Mouse (Mus musculus) embryonic facial prominence, embryonic 13.5 days (tissue): ENCODE results near the gene Ndufaf5. TPM values are rescaled to one million over a fixed set of nuclear protein-coding genes. Genes with fewer than 3 reads are reported as not detected.
"Not testable (repeated sequence)": the region's sequence is repeated elsewhere in the genome, so short reads cannot be mapped to it uniquely, and the experiment has no call there.

Source experiments
- ATAC-seq: fragments of 200-750 bp; cut with Nextera tagmentation; 2 replicates; pipeline ENCODE4 v1.8.0; 2017; ENCODE audit warnings: low read depth; ENCODE audit not compliant: insufficient number of reproducible peaks, insufficient read depth, low FRiP score, low TSS enrichment
- H3K27ac ChIP-seq: fragments of 300-500 bp; sonication (generic); 2 replicates; pipeline ENCODE4 v1.5.1; 2015; ENCODE audit warnings: moderate library complexity, mild to moderate bottlenecking, inconsistent platforms
- H3K27me3 ChIP-seq: fragments of 300-500 bp; sonication (generic); 2 replicates; pipeline ENCODE4 v1.6.1; 2015; ENCODE audit warnings: mild to moderate bottlenecking, inconsistent platforms
- H3K36me3 ChIP-seq: fragments of 300-500 bp; sonication (generic); 2 replicates; pipeline ENCODE4 v1.6.1; 2015; ENCODE audit warnings: mild to moderate bottlenecking, inconsistent platforms
- H3K4me1 ChIP-seq: fragments of 300-500 bp; sonication (generic); 2 replicates; pipeline ENCODE4 v1.6.1; 2015; ENCODE audit warnings: inconsistent platforms
- H3K4me2 ChIP-seq: fragments of 300-500 bp; sonication (generic); 2 replicates; pipeline ENCODE4 v1.6.1; 2015; ENCODE audit warnings: moderate library complexity, mild to moderate bottlenecking, inconsistent platforms
- H3K4me3 ChIP-seq: fragments of 300-500 bp; sonication (generic); 2 replicates; pipeline ENCODE4 v1.5.1; 2015; ENCODE audit warnings: mild to moderate bottlenecking, inconsistent platforms
- H3K9ac ChIP-seq: fragments of 300-500 bp; sonication (generic); 2 replicates; pipeline ENCODE4 v1.6.1; 2015; ENCODE audit warnings: mild to moderate bottlenecking, inconsistent platforms
- H3K9me3 ChIP-seq: fragments of 300-500 bp; sonication (generic); 2 replicates; pipeline ENCODE4 v1.6.1; 2016; ENCODE audit warnings: inconsistent platforms
- WGBS: fragments of 180-500 bp; shearing (Covaris S2); methylation state at CpG from one replicate; pipeline ENCODE4 v1.1.7; 2015; ENCODE audit warnings: mixed read lengths; 5-methylcytosine and 5-hydroxymethylcytosine counted together
- polyA plus RNA-seq: library from polyadenylated mRNA; unstranded; fragments of >200 nt; fragmentation: Nextera tagmentation; extraction: Ambion mirVana; gene quantifications from 2 replicates; pipeline ENCODE4 v1.2.1, GENCODE M21; 2015

The Ndufaf5 gene
- 32.8 and 34.0 TPM in 2 replicates for polyA plus RNA-seq

- Histone ChIP-seq H3K4me2 (peak within 1 kb of the TSS; percentile 83), H3K9me3 (no peaks in the 10 kb centered on the region), H3K9ac (peak within 1 kb of the TSS; percentile 91), H3K4me1 (peaks cover 25% of the 10 kb centered on the region), H3K4me3 (peak within 1 kb of the TSS; percentile 93), H3K27me3 (no peaks in the 10 kb centered on the region), H3K36me3 (peaks cover 22% of the 10 kb centered on the region), H3K27ac (peak within 1 kb of the TSS; percentile 84)
- WGBS = under 1% methylated on average over 43 of the region's 43 CpGs
- peak; percentile 97 for ATAC-seq
Observed at GRCm38 (mm10) chr2:140170127-140170802, at the start of gene Ndufaf5, which contains the start of gene Esf1. Gene Ndufaf5, plus strand, starts transcription at chr2:140170649. Gene Esf1, minus strand, starts transcription at chr2:140170564.

GRCm38 (mm10) chr2:140125516-140125915, 44.9 kb upstream of the Ndufaf5 start:
- H3K27ac ChIP-seq = no peak overlapping the region
- no peak for ATAC-seq
- H3K4me1 ChIP-seq = no peaks in the 10 kb centered on the region
- 88% methylated on average over 2 of the region's 2 CpGs for WGBS
- H3K4me3 ChIP-seq = no peak overlapping the region
- no peak overlapping the region for H3K4me2 ChIP-seq
- peaks cover 71% of the 10 kb centered on the region for H3K36me3 ChIP-seq
- no peak overlapping the region for H3K9ac ChIP-seq
- H3K27me3 ChIP-seq = no peaks in the 10 kb centered on the region
- no peaks in the 10 kb centered on the region for H3K9me3 ChIP-seq

DNA sequence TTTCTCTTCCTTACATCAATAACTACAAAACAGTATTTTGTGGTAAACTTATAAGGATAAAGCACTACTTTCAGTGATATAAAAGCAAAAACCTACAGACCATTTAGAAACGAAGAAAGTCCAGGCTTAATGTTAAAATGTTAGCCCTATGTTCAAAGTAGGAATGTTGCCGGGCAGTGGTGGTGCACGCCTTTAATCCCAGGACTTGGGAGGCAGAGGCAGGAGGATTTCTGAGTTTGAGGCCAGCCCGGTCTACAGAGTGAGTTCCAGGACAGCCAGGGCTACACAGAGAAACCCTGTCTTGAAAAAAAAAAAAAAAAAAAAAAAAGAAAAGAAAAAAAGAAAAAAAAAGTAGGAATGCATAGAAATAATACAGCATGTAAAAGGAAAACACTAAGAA, 18.7 kb upstream of the Ndufaf5 start, which contains the start of gene Gm17374:
Gene Gm17374 (plus strand): TSS at position 301 of the 400 bp plus-strand sequence.
- not testable (repeated sequence) for ATAC-seq
- peaks cover 41% of the 10 kb centered on the region for H3K36me3 ChIP-seq

DNA sequence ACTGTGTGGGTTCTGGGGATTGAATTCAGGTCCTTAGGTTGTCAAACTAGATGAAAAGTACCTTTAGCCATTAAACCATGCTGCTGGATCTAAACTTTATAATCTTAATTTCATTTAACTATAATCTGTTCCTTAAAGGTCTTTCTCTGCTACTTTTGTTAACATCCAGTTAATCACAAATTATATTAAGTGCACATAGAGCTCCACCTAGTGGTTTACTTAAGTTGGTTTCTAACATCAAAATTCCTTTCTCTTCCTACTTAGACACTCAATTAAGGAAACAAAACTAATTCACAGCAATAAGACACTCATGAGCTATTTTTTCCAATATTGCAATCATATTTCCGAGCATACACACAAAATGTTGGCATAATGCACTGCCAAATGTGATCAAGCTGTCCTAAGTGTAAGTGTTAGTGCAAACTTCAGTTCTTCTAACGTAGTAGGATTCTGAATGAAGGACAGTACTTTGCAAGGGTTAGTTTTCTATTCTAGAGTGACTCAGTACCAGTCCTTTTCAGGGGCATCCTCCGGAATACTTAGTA, 11.2 kb upstream of the Ndufaf5 start:
- no peak overlapping the region for H3K4me3 ChIP-seq
- no peaks in the 10 kb centered on the region for H3K27me3 ChIP-seq
- no peak for ATAC-seq
- H3K9me3 ChIP-seq = no peaks in the 10 kb centered on the region
- H3K9ac ChIP-seq = no peak overlapping the region
- 83% methylated on average over 3 of the region's 3 CpGs for WGBS
- peaks cover 42% of the 10 kb centered on the region for H3K36me3 ChIP-seq
- H3K4me2 ChIP-seq = no peak overlapping the region
- H3K27ac ChIP-seq = no peak overlapping the region
- H3K4me1 ChIP-seq = no peaks in the 10 kb centered on the region

More for the DNA sequence above, 18.7 kb upstream of the Ndufaf5 start, which contains the start of gene Gm17374:
- H3K9me3 ChIP-seq, H3K4me1 ChIP-seq, H3K27ac ChIP-seq, H3K4me2 ChIP-seq, H3K9ac ChIP-seq, H3K27me3 ChIP-seq, H3K4me3 ChIP-seq: not testable (repeated sequence)
- WGBS = 90% methylated on average over 4 of the region's 4 CpGs

GRCm38 (mm10) chr2:140163351-140163854, 7.0 kb upstream of the Ndufaf5 start:
- no peak for ATAC-seq

GRCm38 (mm10) chr2:140169057-140169456, 1.4 kb upstream of the Ndufaf5 start:
- ATAC-seq = no peak
- 67% methylated on average over 1 of the region's 1 CpGs for WGBS
- no peaks in the 10 kb centered on the region for H3K9me3 ChIP-seq
- H3K4me2 ChIP-seq = peak overlapping the region; percentile 83
- H3K4me3 ChIP-seq = no peak overlapping the region
- no peak overlapping the region for H3K27ac ChIP-seq
- H3K36me3 ChIP-seq = peaks cover 25% of the 10 kb centered on the region
- H3K4me1 ChIP-seq = peaks cover 25% of the 10 kb centered on the region
- H3K9ac ChIP-seq = no peak overlapping the region
- H3K27me3 ChIP-seq = no peaks in the 10 kb centered on the region

More at GRCm38 (mm10) chr2:140163351-140163854, 7.0 kb upstream of the Ndufaf5 start:
- Histone ChIP-seq H3K4me3 (no peak overlapping the region), H3K9me3 (no peaks in the 10 kb centered on the region), H3K4me2 (no peak overlapping the region), H3K27ac (no peak overlapping the region), H3K9ac (no peak overlapping the region), H3K36me3 (peaks cover 40% of the 10 kb centered on the region), H3K27me3 (no peaks in the 10 kb centered on the region), H3K4me1 (0 out of 2 replicates have a peak, but pooled peaks cover 4% of the 10 kb centered on the region)
- 96% methylated on average over 5 of the region's 5 CpGs for WGBS

DNA sequence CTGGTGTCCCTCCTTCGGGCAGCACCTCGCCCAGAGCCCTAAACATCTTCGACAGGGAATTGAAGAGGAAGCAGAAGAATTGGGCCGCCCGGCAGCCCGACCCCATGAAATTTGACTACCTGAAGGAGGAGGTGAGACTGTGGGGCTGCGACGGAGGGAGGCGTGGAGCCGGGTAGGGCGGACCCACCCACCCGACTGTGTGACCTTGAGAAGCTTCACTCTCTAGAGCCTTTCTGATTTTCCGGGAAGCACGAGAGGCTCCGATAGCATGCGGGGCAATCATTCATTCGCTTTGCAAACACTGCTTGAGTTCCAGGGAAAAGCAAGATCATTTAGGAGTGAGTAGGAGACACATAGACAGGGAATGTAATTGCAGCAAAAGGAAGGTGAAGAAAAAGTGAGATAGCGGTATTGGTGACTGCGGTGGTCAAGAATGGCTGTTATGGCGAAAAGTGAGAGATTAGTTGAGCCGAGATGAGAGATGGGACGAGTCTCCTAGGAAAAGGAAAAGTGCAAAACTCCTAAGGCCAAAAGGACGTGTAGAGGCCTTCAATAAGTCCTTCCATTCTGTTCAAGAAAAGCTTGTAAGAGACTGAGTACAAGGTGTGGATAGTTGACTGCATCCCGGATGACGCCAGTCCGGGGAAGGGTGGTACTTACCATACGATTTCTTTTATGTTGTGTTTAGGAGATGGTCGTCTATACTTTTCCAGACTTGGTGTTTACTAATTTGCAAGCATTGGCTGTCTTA, 529 bp downstream of the Ndufaf5 start:
- WGBS = 9% methylated on average over 28 of the region's 28 CpGs
- peaks cover 21% of the 10 kb centered on the region for H3K36me3 ChIP-seq
- ATAC-seq = peak; percentile 90
- peak overlapping the region; percentile 93 for H3K4me3 ChIP-seq
- H3K9ac ChIP-seq = peak overlapping the region; percentile 91
- H3K27ac ChIP-seq = peak overlapping the region; percentile 84
- no peaks in the 10 kb centered on the region for H3K27me3 ChIP-seq
- peak overlapping the region; percentile 83 for H3K4me2 ChIP-seq
- peaks cover 25% of the 10 kb centered on the region for H3K4me1 ChIP-seq
- no peaks in the 10 kb centered on the region for H3K9me3 ChIP-seq

GRCm38 (mm10) chr2:140185685-140186210, 15.3 kb downstream of the Ndufaf5 start:
- WGBS = 91% methylated on average over 3 of the region's 3 CpGs
- H3K4me1 ChIP-seq, H3K27me3 ChIP-seq, H3K9me3 ChIP-seq, H3K4me2 ChIP-seq, H3K4me3 ChIP-seq, H3K27ac ChIP-seq, ATAC-seq, H3K9ac ChIP-seq: not testable (repeated sequence)
- peaks cover 50% of the 10 kb centered on the region for H3K36me3 ChIP-seq

DNA sequence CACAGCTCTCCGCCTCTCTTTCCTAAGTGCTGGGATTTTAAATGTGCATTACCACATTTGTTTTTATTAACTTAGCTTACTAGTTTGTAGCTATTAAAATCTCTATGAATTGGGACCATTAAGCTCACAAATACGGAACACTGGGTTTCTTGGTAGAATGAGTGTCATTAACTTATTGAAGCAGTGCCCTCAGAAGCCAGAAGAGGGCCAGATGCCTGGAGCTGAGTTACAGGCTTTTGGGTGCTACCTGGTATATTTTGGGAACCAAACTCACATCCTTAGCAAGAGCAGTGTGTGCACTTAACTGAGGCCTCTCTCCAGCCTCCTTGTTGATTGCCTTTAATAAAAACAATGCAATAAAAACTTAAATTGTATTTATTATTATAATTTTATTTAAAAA, 30.3 kb downstream of the Ndufaf5 start:
- Histone ChIP-seq H3K9me3 (no peaks in the 10 kb centered on the region), H3K36me3 (peaks cover 57% of the 10 kb centered on the region), H3K4me1 (no peaks in the 10 kb centered on the region), H3K4me3 (no peak overlapping the region), H3K27ac (no peak overlapping the region), H3K4me2 (no peak overlapping the region), H3K27me3 (no peaks in the 10 kb centered on the region), H3K9ac (no peak overlapping the region)
- no peak for ATAC-seq
- WGBS = 78% methylated on average over 2 of the region's 2 CpGs

DNA sequence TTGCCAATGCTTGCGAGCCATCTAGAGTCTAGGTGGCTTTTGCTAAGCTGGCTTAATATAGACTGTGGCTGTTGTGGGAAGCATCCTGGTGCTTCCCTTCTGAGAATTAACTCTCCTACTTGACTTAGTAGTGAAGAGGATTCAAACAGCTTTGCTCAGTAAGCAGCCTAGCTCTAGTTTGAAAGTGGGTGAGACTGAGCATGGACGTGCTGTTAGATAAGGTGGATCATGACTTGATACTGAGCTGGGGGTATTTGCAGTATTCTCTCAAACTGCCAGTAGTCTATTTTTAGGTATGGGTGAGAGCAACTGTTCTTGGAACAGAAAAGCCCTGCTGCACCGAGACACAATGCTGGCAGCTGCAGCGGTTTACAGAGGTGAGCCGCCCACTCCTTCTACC, 32.1 kb downstream of the Ndufaf5 start:
- Histone ChIP-seq H3K36me3 (peaks cover 59% of the 10 kb centered on the region), H3K9me3 (no peaks in the 10 kb centered on the region), H3K4me3 (no peak overlapping the region), H3K27me3 (no peaks in the 10 kb centered on the region), H3K4me2 (no peak overlapping the region), H3K4me1 (no peaks in the 10 kb centered on the region), H3K27ac (no peak overlapping the region), H3K9ac (no peak overlapping the region)
- no peak for ATAC-seq
- 84% methylated on average over 5 of the region's 5 CpGs for WGBS

- Histone ChIP-seq H3K4me2 (no peak overlapping the region), H3K9me3 (no peaks in the 10 kb centered on the region), H3K27ac (no peak overlapping the region), H3K4me3 (no peak overlapping the region), H3K27me3 (no peaks in the 10 kb centered on the region), H3K36me3 (peaks cover 49% of the 10 kb centered on the region), H3K4me1 (no peaks in the 10 kb centered on the region), H3K9ac (no peak overlapping the region)
- WGBS = 90% methylated on average over 7 of the region's 7 CpGs
- no peak for ATAC-seq
Observed at GRCm38 (mm10) chr2:140203756-140204155, 33.3 kb downstream of the Ndufaf5 start.
